Mouse (Mus musculus) olfactory bulb, adult 2 months (tissue): ENCODE results near the gene Slc34a2.

Source experiments
- CTCF ChIP-seq: fragments of 200-500 bp; IDR thresholded peaks from 2 replicates; pipeline ENCODE4 v1.5.1; 2012; ENCODE audit warnings: low read depth, mild to moderate bottlenecking, low read length, moderate library complexity; ENCODE audit not compliant: insufficient read depth
- POLR2A ChIP-seq: fragments of 200-500 bp; IDR thresholded peaks from 2 replicates; pipeline ENCODE4 v1.6.1; 2012; ENCODE audit warnings: mild to moderate bottlenecking, low read depth, low read length, moderate library complexity; ENCODE audit not compliant: insufficient read depth

- TF ChIP-seq CTCF, result no peak
- TF ChIP-seq POLR2A, result no peak
These were observed 64.1 kb downstream of the Slc34a2 start for GRCm38 (mm10) chr5:53101848-53102473.
